Mouse (Mus musculus) olfactory bulb, adult 2 months (tissue): ENCODE measurements at regions not wholly inside any gene's neighbourhood (a gene's known extent, or its start where the extent isn't known, plus 50 kb on each side); places are given as distances from the start of the nearest gene placed in this dataset.

ENCODE experiments used
- CTCF ChIP-seq: fragments of 200-500 bp; IDR thresholded peaks from 2 replicates; pipeline ENCODE4 v1.5.1; 2012; ENCODE audit warnings: low read depth, mild to moderate bottlenecking, low read length, moderate library complexity; ENCODE audit not compliant: insufficient read depth
- POLR2A ChIP-seq: fragments of 200-500 bp; IDR thresholded peaks from 2 replicates; pipeline ENCODE4 v1.6.1; 2012; ENCODE audit warnings: mild to moderate bottlenecking, low read depth, low read length, moderate library complexity; ENCODE audit not compliant: insufficient read depth

DNA sequence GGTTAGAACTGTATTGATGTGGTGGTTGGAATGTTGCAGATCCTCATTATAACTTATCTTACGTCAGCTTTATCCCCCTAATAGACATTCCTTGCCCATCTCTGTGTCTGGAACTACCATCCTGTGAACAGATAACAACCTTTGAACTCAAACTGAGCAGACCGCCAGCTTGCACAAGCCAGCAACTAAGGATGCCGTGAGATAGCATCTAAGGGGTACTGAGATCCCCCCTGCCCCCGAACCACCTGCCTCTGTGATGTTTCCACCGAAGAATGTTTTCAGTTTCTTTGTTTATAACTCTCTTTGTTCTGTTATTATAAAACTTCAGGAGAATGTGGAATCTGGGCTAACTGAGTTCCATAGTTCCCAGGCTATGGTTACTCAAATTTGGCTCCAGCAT lies 151.3 kb downstream of the Chic2 start:
- TF ChIP-seq CTCF = no peak
- no peak for TF ChIP-seq POLR2A
